Mouse (Mus musculus) adrenal gland, postnatal 0 days (tissue): ENCODE measurements around the gene Baat. TPM values are rescaled to one million over a fixed set of nuclear protein-coding genes. Genes with fewer than 3 reads are reported as not detected.

Source experiments
- polyA plus RNA-seq: library from polyadenylated mRNA; unstranded; fragments of >200 nt; fragmentation: Nextera tagmentation; extraction: Ambion mirVana; gene quantifications from 2 replicates; pipeline ENCODE4 v1.2.1, GENCODE M21; 2015

The Baat gene
- 0.23 and 0.43 TPM in 2 replicates for polyA plus RNA-seq

DNA sequence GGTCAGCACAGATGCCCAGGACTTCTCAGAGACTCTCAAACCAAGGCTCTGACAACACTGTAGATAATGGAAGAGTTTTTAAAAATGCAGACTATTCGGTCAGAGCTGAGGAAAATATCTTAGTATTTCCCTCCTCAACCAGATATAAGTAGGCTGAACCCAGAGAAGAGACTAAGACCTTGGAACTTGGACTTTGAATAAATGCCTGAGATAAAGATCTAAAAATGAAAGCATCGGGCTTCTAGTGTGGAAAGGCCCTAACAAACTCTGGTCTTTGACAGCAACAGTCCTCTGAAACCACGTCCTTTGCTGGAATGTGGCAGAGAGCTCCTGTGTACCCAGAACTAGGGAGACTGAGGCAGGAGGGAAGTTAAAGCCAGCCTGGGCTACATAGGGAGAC is at the start of gene Baat:
Gene Baat, minus strand, starts transcription at position 172 of the 400 bp plus-strand sequence.

GRCm38 (mm10) chr4:49549383-49549782 is 43.0 kb upstream of the Baat start, which contains the start of gene Aldob:
Gene Aldob (minus strand): TSS chr4:49549546.

DNA sequence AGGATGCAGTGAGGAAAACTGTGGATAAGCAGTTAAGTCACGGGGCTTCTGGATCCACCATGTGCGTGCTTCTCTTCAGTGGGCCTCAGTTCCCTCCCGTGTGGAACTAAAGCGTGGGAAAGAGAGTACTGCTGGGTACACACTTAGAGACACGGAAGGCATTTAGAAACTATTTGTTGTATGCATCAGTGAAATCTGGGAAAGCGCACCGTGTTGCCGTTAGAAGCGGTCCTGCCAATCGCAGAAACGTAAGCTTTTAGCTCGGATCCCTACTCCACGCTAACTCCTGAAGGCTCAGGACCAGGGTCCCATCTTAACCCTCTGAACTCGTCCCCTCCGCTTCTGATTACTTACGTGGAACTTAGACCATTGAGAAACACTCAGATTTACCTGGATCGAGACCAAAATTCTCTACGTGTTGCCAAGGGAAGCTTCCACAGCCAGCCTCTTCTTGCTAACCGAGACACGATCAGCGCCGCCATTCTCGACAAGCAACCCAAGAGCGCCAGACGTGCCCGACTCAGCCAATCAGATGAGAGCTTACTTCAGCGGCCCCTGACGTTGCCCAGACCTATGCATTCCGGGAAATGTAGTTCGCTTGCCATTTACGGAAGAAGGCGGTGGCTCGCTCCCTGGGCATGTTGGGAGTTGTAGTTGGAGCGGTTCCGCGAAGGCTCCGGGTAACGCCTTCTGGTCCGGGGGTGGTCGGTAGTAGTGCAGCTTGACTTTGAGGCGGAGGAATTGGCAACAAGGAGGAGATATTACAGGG is 14.4 kb upstream of the Baat start, which contains the start of the genes Mrpl50 and Zfp189:
Gene Mrpl50, minus strand, starts transcription at position 522 of the 769 bp plus-strand sequence.
Gene Zfp189, plus strand, starts transcription at position 605 of the 769 bp plus-strand sequence.

DNA sequence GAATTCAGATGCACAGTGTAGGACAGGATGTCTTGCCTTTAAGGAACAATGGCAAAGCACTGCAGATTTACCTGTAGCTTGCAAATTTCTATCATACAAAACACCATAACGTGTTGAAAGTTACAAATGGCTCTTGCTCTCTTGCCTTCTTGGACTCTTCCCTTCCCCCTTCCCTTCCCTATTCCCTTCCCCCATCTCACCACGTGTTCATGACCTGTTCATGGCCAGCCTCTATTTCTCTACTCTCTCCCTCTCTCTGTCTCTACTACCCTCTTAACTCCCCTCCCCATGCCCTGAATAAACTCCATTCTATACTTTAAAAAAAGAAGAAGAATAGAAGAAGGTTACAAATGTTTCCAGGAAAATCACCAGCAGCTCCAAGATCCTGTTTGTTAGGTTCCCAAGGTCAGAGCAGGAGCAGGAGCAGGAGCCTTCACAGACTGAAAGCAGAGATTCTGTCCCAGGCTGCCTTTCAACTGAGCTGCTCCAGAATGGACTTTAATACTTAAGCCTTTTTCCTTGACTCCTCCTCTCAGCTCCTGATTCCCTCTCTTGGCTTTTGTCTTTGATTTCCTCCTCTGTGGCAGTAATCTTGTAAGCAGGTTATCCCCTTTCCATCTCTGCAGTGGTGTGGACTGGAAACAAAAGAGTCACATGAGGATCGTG is 32.8 kb downstream of the Baat start, which contains the start of gene Acnat1:
Gene Acnat1, minus strand, starts transcription at position 478 of the 666 bp plus-strand sequence.

Other genes starting within 250 kb of the Baat start
- gene Acnat2, start 98.4 kb downstream of the Baat start, polyA plus RNA-seq = 0.25 and 0.76 TPM in 2 replicates
- 0.11 TPM in 1 of 2 replicates, not detected in the other for gene Acnat1, start 32.6 kb downstream of the Baat start, polyA plus RNA-seq
- 73.7 and 75.0 TPM in 2 replicates for gene Mrpl50, start 14.5 kb upstream of the Baat start, polyA plus RNA-seq
- gene Zfp189, start 14.6 kb upstream of the Baat start, polyA plus RNA-seq = 5.5 and 5.9 TPM in 2 replicates
- 70.7 and 104 TPM in 2 replicates for gene Aldob, start 43.0 kb upstream of the Baat start, polyA plus RNA-seq
- 17.5 and 22.1 TPM in 2 replicates for gene Tmem246, start 91.3 kb upstream of the Baat start, polyA plus RNA-seq
- gene Rnf20, start 125.4 kb upstream of the Baat start, polyA plus RNA-seq = 20.1 and 20.3 TPM in 2 replicates
- gene Ppp3r2, start 175.5 kb upstream of the Baat start, polyA plus RNA-seq = not detected in 2 replicates